Mouse (Mus musculus): ENCODE measurements around the gene Nrxn2.

Nrxn2 gene

GRCm38 (mm10) chr19:6536696-6537095 is 118.2 kb downstream of the Nrxn2 start:
- no peak for DNase-seq (ENCODE audit: inconsistent age in 2 of 2, low spot score in 1 of 2)

- no peak for DNase-seq (ENCODE audit: inconsistent age in 2 of 2, low spot score in 1 of 2)
Observed at GRCm38 (mm10) chr19:6537526-6537925, 119.0 kb downstream of the Nrxn2 start.

- no peak for DNase-seq (ENCODE audit: inconsistent age in 2 of 2, low spot score in 1 of 2)
Observed at GRCm38 (mm10) chr19:6538546-6538945, 120.0 kb downstream of the Nrxn2 start.

- no peak for DNase-seq (ENCODE audit: inconsistent age in 2 of 2, low spot score in 1 of 2)
Observed at GRCm38 (mm10) chr19:6539592-6539991, 121.1 kb downstream of the Nrxn2 start.

- no peak for DNase-seq (ENCODE audit: inconsistent age in 2 of 2, low spot score in 1 of 2)
Observed at GRCm38 (mm10) chr19:6540191-6540590, 121.7 kb downstream of the Nrxn2 start.

- no peak for DNase-seq (ENCODE audit: inconsistent age in 2 of 2, low spot score in 1 of 2)
Observed at GRCm38 (mm10) chr19:6541521-6541920, 123.0 kb downstream of the Nrxn2 start.

GRCm38 (mm10) chr19:6542367-6543034 is 124.0 kb downstream of the Nrxn2 start, which contains the start of gene Slc22a12:
Gene Slc22a12 (minus strand): TSS chr19:6543032.
- peak in 1 of 2 experiments; percentile 65 for DNase-seq (ENCODE audit: inconsistent age in 2 of 2, low spot score in 1 of 2)

GRCm38 (mm10) chr19:6543035-6543383 is 124.5 kb downstream of the Nrxn2 start:
- DNase-seq (ENCODE audit: inconsistent age in 2 of 2, low spot score in 1 of 2): no peak

GRCm38 (mm10) chr19:6543518-6543917 is 125.0 kb downstream of the Nrxn2 start:
- no peak for DNase-seq (ENCODE audit: inconsistent age in 2 of 2, low spot score in 1 of 2)

GRCm38 (mm10) chr19:6544712-6545111 is 126.2 kb downstream of the Nrxn2 start:
- peak in 1 of 2 experiments; percentile 3 for DNase-seq (ENCODE audit: inconsistent age in 2 of 2, low spot score in 1 of 2)

GRCm38 (mm10) chr19:6545481-6545880 is 127.0 kb downstream of the Nrxn2 start:
- DNase-seq (ENCODE audit: inconsistent age in 2 of 2, low spot score in 1 of 2): peak in 1 of 2 experiments; percentile 8

GRCm38 (mm10) chr19:6546096-6546495 is 127.6 kb downstream of the Nrxn2 start:
- peak; percentile 86 to 88 for DNase-seq (ENCODE audit: inconsistent age in 2 of 2, low spot score in 1 of 2)

- DNase-seq (ENCODE audit: inconsistent age in 2 of 2, low spot score in 1 of 2): peak; percentile 12 to 31
Observed at GRCm38 (mm10) chr19:6547801-6548200, 129.3 kb downstream of the Nrxn2 start.

GRCm38 (mm10) chr19:6548431-6549410 is 130.2 kb downstream of the Nrxn2 start:
- DNase-seq (ENCODE audit: inconsistent age in 2 of 2, low spot score in 1 of 2): peak; percentile 88 to 90

GRCm38 (mm10) chr19:6549566-6549965 is 131.0 kb downstream of the Nrxn2 start:
- DNase-seq (ENCODE audit: inconsistent age in 2 of 2, low spot score in 1 of 2): peak in 1 of 2 experiments; percentile 59

GRCm38 (mm10) chr19:6551215-6551614 is 132.7 kb downstream of the Nrxn2 start:
- no peak for DNase-seq (ENCODE audit: inconsistent age in 2 of 2, low spot score in 1 of 2)

GRCm38 (mm10) chr19:6552302-6553028 is 133.9 kb downstream of the Nrxn2 start:
- peak; percentile 76 to 86 for DNase-seq (ENCODE audit: inconsistent age in 2 of 2, low spot score in 1 of 2)

- DNase-seq (ENCODE audit: inconsistent age in 2 of 2, low spot score in 1 of 2): no peak
Observed at GRCm38 (mm10) chr19:6553174-6553573, 134.6 kb downstream of the Nrxn2 start.

- DNase-seq (ENCODE audit: inconsistent age in 2 of 2, low spot score in 1 of 2): no peak
Observed at GRCm38 (mm10) chr19:6553819-6554582, 135.5 kb downstream of the Nrxn2 start.

GRCm38 (mm10) chr19:6559576-6559975 is 141.0 kb downstream of the Nrxn2 start:
- no peak for DNase-seq (ENCODE audit: inconsistent age in 2 of 2, low spot score in 1 of 2)
